Mouse (Mus musculus): ENCODE results near the gene Stk10. TPM values are rescaled to one million over a fixed set of nuclear protein-coding genes. Genes with fewer than 3 reads are reported as not detected.

Stk10 gene
- total RNA-seq, 4 experiments from 2014 or later, result 9.3 to 15.3 (median 12.2) TPM

- DNase-seq (ENCODE audit: low spot score in 2 of 2), result no peak
Measured at GRCm38 (mm10) chr11:32549236-32549635, 16.1 kb downstream of the Stk10 start.

GRCm38 (mm10) chr11:32550102-32550501 lies 17.0 kb downstream of the Stk10 start:
- no peak for DNase-seq (ENCODE audit: low spot score in 2 of 2)

DNA sequence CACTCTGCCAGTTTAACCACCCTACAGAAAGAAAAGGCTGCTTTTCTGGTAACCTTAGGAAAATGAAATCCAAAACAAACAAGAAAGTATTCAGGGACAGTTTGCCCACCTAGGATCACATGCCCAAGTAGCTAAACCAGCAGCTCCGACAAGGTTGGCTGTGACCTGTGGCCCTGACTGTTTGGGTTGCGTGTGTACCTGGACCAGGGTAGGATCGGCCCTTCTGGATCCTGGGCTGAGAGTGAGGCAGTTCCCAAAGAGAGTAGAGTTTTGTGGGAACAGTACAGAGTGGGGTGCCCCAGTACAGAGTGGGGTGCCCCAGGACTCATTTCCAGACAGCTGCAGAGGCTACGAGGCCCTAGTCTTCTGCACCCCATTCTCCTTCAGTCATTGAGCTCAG lies 18.0 kb downstream of the Stk10 start:
- no peak for DNase-seq (ENCODE audit: low spot score in 2 of 2)

GRCm38 (mm10) chr11:32551579-32552297 lies 18.6 kb downstream of the Stk10 start:
- DNase-seq (ENCODE audit: low spot score in 2 of 2), result no peak

DNA sequence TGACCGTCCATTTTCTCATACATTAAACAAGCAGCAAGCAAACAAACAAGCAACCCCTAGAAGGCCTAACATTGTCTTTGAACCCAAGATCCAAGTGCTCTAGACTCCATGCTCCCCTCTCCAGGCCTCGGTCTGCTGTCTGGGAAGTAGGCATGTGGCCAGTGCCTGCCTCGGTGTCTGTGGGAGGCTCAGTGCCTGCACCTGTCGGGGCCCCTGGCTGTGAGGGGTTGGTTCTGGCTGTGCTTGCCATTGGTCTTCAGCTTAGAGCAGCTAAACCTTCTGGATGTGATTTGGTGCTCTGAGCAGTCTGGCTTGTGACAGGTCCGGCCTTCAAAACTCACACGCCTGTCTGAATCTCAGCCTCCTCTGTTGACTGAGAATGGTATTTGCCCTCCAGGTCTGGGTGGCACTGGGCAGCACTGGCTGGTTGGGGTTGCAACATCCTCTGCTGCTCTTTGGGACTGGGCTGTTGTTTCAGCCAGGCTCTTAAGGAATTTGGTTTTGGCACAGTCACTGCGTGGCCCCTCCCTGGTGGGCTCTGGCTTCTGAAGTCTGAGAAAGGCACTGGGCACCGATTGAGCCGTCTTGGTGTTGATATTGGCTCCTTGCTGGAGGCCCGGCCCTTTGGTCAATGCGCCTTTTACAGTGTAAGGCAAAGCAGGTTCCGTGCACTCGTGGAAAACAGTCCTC lies 19.4 kb downstream of the Stk10 start:
- no peak for DNase-seq (ENCODE audit: low spot score in 2 of 2)

- DNase-seq (ENCODE audit: low spot score in 2 of 2), result no peak
Measured at GRCm38 (mm10) chr11:32553311-32554140, 20.4 kb downstream of the Stk10 start.

GRCm38 (mm10) chr11:32554141-32555091 lies 21.3 kb downstream of the Stk10 start:
- DNase-seq (ENCODE audit: low spot score in 2 of 2), result no peak

DNA sequence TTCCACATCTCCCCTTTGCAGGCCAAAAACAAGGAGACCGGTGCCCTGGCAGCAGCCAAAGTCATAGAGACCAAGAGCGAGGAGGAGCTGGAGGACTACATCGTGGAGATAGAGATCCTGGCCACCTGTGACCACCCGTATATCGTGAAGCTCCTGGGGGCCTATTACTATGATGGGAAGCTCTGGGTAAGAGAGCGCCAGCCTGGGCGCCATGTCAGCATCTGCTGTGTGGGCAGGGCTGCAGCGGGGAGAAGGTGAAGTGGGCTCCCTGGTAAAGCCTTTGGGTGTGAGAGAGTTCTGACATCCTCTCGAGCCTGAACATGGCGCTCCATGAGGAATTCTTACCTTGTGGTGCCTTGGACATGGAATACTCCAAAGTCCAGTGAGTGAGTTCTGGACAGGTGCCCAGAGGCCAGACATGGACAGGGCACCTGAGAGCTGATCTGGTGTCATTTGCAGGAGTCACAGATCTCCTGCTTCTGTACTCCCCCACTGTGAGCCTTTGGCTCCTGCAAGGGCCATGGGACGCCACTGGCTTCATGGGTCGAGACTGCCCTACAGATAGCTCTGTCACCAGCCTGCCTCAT lies 22.1 kb downstream of the Stk10 start:
- no peak for DNase-seq (ENCODE audit: low spot score in 2 of 2)

DNA sequence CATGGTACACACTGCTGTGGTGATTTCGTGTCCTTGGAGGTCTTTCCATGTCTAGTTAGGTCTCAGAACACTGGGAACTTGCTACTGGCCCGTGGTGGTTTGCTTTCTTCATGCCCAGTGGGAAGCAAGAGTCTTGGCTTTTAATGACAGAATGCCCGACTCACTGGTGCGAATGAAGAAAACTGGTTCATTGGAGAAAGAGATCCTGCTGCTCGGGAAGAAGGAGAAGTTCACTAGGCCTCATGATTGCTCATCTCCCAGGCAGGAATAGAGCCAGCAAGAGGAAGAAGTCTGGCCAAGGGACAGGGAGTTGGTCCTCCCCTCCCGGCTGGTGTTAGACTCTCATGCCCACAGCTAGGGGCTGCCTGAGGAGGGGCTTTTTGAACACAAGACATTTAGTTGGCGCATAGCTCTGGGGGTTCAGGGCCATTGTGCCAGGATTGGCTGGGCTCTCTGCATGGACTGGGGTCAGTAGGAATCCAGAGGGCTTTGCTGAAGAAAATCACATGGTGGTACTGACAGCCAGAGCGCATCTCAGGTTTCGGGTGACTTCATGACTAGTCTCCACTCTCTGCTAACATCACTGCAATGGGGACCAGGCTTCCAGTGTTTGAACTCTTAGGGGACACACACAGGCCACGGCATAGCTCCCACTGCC lies 23.4 kb downstream of the Stk10 start:
- DNase-seq (ENCODE audit: low spot score in 2 of 2), result no peak

GRCm38 (mm10) chr11:32558026-32558425 lies 24.9 kb downstream of the Stk10 start:
- no peak for DNase-seq (ENCODE audit: low spot score in 2 of 2)

DNA sequence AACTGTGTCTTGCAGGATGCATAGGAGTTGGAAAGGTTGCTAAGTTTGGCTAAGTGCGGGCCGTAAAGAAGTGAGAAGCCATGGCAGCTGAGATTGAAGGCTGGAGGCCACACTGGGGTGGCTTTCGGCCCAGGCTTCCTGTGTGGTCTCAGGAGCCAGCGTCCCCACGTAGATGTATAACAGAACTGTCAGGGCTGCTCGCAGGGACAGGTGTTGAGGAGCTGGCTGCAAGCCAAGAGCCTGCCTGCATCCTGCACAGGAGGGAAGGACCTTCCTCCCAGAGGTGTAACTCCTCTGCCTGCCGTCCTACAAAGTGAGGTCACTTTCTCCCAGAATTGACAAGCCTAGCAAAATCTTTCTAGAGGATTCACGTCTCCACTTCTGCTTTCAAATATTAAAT lies 25.6 kb downstream of the Stk10 start:
- DNase-seq (ENCODE audit: low spot score in 2 of 2), result no peak

- DNase-seq (ENCODE audit: low spot score in 2 of 2), result no peak
Measured at GRCm38 (mm10) chr11:32560015-32560770, 27.1 kb downstream of the Stk10 start.

GRCm38 (mm10) chr11:32561465-32562355 lies 28.6 kb downstream of the Stk10 start:
- DNase-seq (ENCODE audit: low spot score in 2 of 2), result no peak

- DNase-seq (ENCODE audit: low spot score in 2 of 2), result no peak
Measured at GRCm38 (mm10) chr11:32562706-32563105, 29.6 kb downstream of the Stk10 start.

DNA sequence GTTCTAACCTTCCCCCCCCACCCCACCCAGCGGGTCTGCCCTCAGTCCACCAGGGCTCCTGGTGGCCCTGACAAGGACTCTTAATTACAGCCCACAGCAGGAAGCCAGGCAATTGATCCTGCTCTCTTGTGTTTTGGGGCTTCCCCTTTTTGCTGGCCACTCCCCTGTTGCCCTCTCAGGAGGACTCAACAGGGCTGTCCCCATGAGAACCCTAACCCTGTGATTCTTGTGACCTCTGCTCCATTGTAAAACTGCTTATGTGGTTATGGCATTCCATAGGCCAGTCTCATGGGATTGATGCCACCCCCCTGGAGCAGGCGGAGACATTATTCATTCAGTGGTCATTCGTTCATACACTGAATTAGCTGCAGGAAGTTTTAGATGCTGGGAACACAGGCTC lies 30.6 kb downstream of the Stk10 start:
- no peak for DNase-seq (ENCODE audit: low spot score in 2 of 2)

DNA sequence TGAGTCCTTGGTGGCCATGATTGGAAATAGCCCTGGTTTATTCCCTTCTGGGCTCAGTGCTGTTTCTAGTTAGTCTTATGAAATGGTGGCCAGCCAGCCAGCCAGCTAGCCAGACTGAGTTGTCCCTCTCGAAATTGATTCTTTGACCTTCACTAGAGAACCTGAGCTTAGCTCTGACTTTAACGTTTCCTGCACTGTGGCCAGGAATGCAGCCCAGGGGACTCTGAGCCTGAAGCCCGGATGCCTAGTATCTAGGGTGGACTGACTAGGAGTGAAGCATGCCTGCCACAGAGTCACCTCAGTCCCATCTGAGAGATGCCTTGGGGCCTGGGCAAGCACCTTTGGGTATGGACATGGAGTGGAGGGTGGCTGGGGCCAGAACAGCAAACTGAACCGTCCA lies 31.5 kb downstream of the Stk10 start:
- DNase-seq (ENCODE audit: low spot score in 2 of 2), result no peak

DNA sequence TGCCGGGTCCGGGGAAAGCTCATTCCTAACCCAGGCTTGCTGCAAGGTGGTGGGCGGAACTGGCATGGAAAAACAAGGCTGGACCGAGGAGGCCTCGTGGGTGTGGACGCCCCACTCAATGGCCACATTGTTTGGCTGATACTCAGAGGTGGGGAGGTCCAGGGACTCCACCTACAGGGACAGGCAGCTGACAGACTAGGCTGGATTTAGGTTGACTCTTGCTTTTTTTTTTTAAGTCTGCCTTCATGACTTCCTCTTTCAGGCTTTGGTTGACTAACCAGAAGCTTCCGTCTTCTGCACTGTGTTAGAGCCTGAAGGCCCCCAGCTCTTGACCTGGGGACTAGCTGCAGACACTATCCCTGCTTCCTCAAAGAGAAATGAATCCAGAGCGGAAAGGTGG lies 32.0 kb downstream of the Stk10 start:
- DNase-seq (ENCODE audit: low spot score in 2 of 2), result no peak

DNA sequence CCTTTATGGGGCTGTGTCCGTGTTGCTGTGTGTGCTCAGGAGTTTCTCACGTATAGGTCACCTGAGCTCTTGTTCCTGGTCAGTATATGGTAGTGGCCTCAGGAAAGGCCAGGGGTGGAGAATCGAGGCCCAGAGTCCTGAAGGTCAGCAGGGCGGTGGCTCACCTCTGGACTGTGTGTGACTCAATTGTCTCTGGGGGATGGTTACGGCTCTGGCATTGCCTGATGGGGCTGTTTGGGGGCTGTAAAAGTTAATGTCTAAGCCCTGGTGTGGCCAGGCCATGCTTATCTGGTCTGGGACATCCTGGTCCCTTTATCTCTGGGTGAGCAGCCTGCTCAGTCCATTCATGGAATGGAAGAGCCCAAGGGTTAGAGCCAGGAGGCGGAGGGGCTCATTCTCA lies 33.1 kb downstream of the Stk10 start:
- no peak for DNase-seq (ENCODE audit: low spot score in 2 of 2)

Measured in layer of hippocampus, adult 8-10 months (tissue).